Mouse (Mus musculus) forebrain, embryonic 15.5 days (tissue): ENCODE data around the gene Pink1. TPM values are rescaled to one million over a fixed set of nuclear protein-coding genes. Genes with fewer than 3 reads are reported as not detected.
"Not testable (repeated sequence)": the region's sequence is repeated elsewhere in the genome, so short reads cannot be mapped to it uniquely, and the experiment has no call there.

Source experiments
- ATAC-seq: fragments of 200-750 bp; cut with Nextera tagmentation; replicated peaks from 2 replicates; pipeline ENCODE4 v1.8.0; 2017; ENCODE audit warnings: mild to moderate bottlenecking, moderate TSS enrichment, moderate library complexity
- H3K27ac ChIP-seq: fragments of 300-500 bp; sonication (generic); replicated peaks from 2 replicates; pipeline ENCODE4 v1.5.1; 2015; ENCODE audit warnings: mild to moderate bottlenecking, inconsistent platforms
- H3K27me3 ChIP-seq: fragments of 300-500 bp; sonication (generic); 2 replicates; pipeline ENCODE4 v1.6.1; 2015; ENCODE audit warnings: inconsistent platforms
- H3K36me3 ChIP-seq: fragments of 300-500 bp; sonication (generic); 2 replicates; pipeline ENCODE4 v1.6.1; 2015; ENCODE audit warnings: mild to moderate bottlenecking, inconsistent platforms
- H3K4me1 ChIP-seq: fragments of 300-500 bp; sonication (generic); 2 replicates; pipeline ENCODE4 v1.6.1; 2015; ENCODE audit warnings: inconsistent platforms
- H3K4me2 ChIP-seq: fragments of 300-500 bp; sonication (generic); replicated peaks from 2 replicates; pipeline ENCODE4 v1.6.1; 2015; ENCODE audit warnings: mild to moderate bottlenecking, inconsistent platforms
- H3K4me3 ChIP-seq: fragments of 300-500 bp; sonication (generic); 2 replicates; pipeline ENCODE4 v1.5.1; 2015; ENCODE audit warnings: mild to moderate bottlenecking, inconsistent platforms
- H3K9ac ChIP-seq: fragments of 300-500 bp; sonication (generic); replicated peaks from 2 replicates; pipeline ENCODE4 v1.6.1; 2015; ENCODE audit warnings: mild to moderate bottlenecking, inconsistent platforms
- H3K9me3 ChIP-seq: fragments of 300-500 bp; sonication (generic); 2 replicates; pipeline ENCODE4 v1.6.1; 2016; ENCODE audit warnings: inconsistent platforms
- WGBS: fragments of 180-500 bp; shearing (Covaris S2); methylation state at CpG from one replicate; pipeline ENCODE4 v1.1.7; 2015; ENCODE audit warnings: mixed read lengths; 5-methylcytosine and 5-hydroxymethylcytosine counted together
- polyA plus RNA-seq: library from polyadenylated mRNA; unstranded; fragments of >200 nt; fragmentation: Nextera tagmentation; extraction: Ambion mirVana; gene quantifications from 2 replicates; pipeline ENCODE4 v1.2.1, GENCODE M21; 2015

The Pink1 gene
- polyA plus RNA-seq, 1 experiment from 2014 or later: 98.5 TPM

DNA sequence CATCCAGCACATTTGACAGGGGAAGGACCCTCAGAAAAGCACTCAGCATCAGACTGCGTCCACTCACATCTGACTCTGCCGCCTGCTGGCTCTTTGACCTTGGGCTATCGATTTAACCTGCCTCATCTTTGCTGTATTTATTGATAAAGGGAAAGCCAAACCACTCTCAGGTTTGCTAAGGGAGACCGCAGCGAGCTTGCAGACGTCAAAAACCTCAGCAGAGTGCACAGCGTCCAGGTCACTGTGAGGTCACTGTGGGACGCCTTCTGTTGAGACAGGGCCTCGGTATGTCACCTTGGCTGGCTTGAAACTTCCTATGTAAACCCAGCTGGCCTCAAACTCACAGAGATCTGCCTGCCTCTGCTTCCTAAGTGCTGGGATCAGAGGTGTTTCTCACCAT, 11.2 kb upstream of the Pink1 start:
- no peaks in the 10 kb centered on the region for H3K4me1 ChIP-seq
- no peak overlapping the region for H3K4me3 ChIP-seq
- no peaks in the 10 kb centered on the region for H3K9me3 ChIP-seq
- H3K27ac ChIP-seq: no peak overlapping the region
- 82% methylated on average over 9 of the region's 9 CpGs for WGBS
- no peak overlapping the region for H3K9ac ChIP-seq
- H3K36me3 ChIP-seq: no peaks in the 10 kb centered on the region
- no peak overlapping the region for H3K4me2 ChIP-seq
- ATAC-seq: no peak
- no peaks in the 10 kb centered on the region for H3K27me3 ChIP-seq

DNA sequence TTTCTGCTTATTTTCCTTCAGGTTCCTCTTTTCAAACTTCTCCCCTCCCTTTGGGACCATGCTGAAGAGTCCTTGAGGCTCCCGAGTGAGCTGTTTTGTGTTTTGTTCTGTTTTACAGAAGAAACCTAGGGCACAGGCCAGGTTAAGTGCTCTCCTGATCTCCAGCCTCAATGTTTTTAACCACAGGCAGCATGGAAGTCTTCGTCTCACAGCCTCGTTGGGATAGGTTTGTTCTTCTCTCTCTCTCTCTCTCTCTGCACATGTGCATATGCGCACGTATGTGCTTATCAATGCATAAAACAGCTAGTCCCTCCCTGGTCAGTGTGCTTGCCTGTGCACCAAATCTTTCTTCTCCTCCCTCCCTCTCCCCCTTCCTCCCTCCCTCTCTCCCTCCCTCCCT, 10.8 kb upstream of the Pink1 start:
- WGBS: 71% methylated on average over 5 of the region's 5 CpGs
- Histone ChIP-seq H3K9me3 (no peaks in the 10 kb centered on the region), H3K4me1 (no peaks in the 10 kb centered on the region), H3K27ac (no peak overlapping the region), H3K4me3 (no peak overlapping the region), H3K27me3 (no peaks in the 10 kb centered on the region), H3K9ac (no peak overlapping the region), H3K36me3 (no peaks in the 10 kb centered on the region), H3K4me2 (no peak overlapping the region)
- no peak for ATAC-seq

DNA sequence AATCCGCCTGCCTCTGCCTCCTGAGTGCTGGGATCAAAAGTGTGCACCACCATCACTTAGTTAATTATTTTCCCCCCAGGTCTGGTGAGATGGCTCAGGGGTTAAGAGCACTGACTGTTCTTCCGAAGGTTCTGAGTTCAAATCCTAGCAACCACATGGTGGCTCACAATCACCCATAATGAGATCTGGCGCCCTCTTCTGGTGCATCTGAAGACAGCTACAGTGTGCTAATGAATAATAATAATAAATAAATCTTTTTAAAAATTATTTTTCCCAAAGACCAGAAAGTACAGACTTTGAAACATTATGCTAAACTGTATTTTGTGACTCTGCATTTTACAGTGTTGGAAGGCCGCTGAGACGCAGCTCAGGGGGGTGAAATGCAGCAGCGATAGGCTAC, 9.5 kb upstream of the Pink1 start:
- H3K9me3 ChIP-seq: no peaks in the 10 kb centered on the region
- no peak overlapping the region for H3K27ac ChIP-seq
- H3K4me1 ChIP-seq: no peaks in the 10 kb centered on the region
- 86% methylated on average over 6 of the region's 6 CpGs for WGBS
- H3K4me2 ChIP-seq: no peak overlapping the region
- H3K9ac ChIP-seq: no peak overlapping the region
- peaks cover 6% of the 10 kb centered on the region for H3K27me3 ChIP-seq
- no peaks in the 10 kb centered on the region for H3K36me3 ChIP-seq
- no peak for ATAC-seq
- H3K4me3 ChIP-seq: no peak overlapping the region

DNA sequence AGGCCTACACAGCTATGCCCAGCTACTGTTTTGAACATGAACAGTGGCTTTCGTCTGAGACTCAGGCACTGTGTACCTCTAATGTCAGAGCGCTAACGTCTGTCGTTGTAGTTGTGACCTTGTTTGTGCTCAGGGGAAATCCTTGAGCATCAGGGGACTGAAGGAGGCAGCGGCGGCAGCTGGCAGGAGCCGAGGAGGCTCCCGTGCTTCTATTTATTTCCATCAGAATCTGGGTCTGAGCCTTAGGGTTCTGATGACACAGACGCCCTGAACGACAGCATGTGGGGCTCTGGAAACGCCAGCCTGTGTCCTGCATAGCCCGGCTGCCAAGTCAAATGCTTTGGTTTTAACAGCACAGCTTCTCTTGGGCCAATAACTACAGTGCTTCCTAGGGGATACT, 8.9 kb upstream of the Pink1 start:
- Histone ChIP-seq H3K4me3 (no peak overlapping the region), H3K27me3 (peaks cover 6% of the 10 kb centered on the region), H3K4me1 (no peaks in the 10 kb centered on the region), H3K4me2 (no peak overlapping the region), H3K36me3 (no peaks in the 10 kb centered on the region), H3K9me3 (no peaks in the 10 kb centered on the region), H3K27ac (no peak overlapping the region), H3K9ac (no peak overlapping the region)
- no peak for ATAC-seq
- WGBS: 88% methylated on average over 12 of the region's 12 CpGs

DNA sequence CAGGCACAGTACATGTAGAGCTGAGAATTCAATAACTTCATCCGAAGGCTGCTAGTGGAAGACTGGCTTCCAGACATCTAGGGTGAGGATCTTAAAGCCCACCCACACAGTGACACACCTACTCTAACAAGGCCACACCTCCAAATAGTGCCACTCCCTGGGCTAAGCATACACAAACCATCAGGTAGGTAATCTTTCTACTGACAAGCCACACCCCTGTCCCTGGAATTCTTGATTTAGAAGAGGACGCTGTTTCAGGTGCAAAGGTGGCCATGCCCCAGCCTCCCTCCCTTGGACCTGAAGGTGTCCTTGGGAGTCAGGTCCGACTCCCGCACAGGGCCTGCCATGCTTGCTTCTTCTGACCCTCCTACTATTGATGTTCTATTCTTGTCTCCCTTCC, 7.0 kb upstream of the Pink1 start:
- no peak overlapping the region for H3K27ac ChIP-seq
- peaks cover 6% of the 10 kb centered on the region for H3K27me3 ChIP-seq
- H3K4me3 ChIP-seq: no peak overlapping the region
- no peak overlapping the region for H3K9ac ChIP-seq
- peaks cover under 1% of the 10 kb centered on the region; the same call in 1 of the 2 replicates for H3K4me1 ChIP-seq
- WGBS: 90% methylated on average over 4 of the region's 4 CpGs
- ATAC-seq: no peak
- H3K36me3 ChIP-seq: no peaks in the 10 kb centered on the region
- no peak overlapping the region for H3K4me2 ChIP-seq
- H3K9me3 ChIP-seq: no peaks in the 10 kb centered on the region

DNA sequence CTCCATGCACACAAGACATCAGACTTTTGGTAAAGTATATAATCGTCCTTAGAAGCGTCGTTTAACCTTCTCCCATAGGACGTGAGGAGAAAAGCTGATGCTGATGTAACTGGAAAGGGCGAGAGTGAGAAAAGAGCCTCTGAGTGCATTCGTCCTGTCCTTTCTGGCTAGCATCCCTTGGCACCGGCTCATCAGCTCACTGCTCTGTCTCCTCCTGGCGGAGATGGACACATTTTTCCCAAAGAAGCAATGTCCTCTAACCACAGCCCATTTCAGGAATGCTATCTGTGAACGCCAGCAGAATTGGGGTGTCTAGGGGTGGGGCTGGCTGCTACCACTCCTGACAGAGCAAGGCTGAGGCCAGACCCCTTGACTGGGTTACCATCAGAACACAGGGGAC, 5.5 kb upstream of the Pink1 start:
- no peaks in the 10 kb centered on the region for H3K36me3 ChIP-seq
- peaks cover 5% of the 10 kb centered on the region; the same call in 1 of the 2 replicates for H3K4me1 ChIP-seq
- no peak overlapping the region for H3K4me3 ChIP-seq
- WGBS: 79% methylated on average over 9 of the region's 9 CpGs
- no peak for ATAC-seq
- H3K9me3 ChIP-seq: no peaks in the 10 kb centered on the region
- no peak overlapping the region for H3K9ac ChIP-seq
- H3K27me3 ChIP-seq: peaks cover 6% of the 10 kb centered on the region
- no peak overlapping the region for H3K27ac ChIP-seq
- no peak overlapping the region for H3K4me2 ChIP-seq

DNA sequence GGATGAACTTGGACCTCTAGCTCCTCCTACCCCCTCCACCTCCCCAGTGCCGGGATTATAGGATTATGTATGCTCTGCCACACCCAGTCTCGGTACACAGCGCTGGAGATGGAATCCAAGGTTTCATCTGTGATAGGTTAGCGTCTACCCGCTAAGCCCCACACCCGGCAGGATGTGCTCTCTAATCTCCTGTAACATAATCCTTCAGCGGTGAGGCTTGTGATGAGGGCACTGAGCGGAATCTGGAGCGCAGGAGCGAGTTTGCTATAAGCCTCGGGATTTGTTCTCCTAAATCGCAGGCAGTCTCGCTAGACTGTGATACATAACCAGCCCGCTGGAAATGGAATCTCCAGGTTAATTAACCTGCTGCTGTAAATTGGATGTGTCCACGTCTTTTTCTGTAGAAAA, 4.2 kb upstream of the Pink1 start:
- no peak overlapping the region for H3K9ac ChIP-seq
- H3K4me1 ChIP-seq: peaks cover 11% of the 10 kb centered on the region; the same call in 1 of the 2 replicates
- peaks cover 6% of the 10 kb centered on the region for H3K27me3 ChIP-seq
- no peaks in the 10 kb centered on the region for H3K36me3 ChIP-seq
- H3K4me3 ChIP-seq: no peak overlapping the region
- no peak overlapping the region for H3K4me2 ChIP-seq
- no peaks in the 10 kb centered on the region for H3K9me3 ChIP-seq
- no peak overlapping the region for H3K27ac ChIP-seq
- 14% methylated on average over 15 of the region's 15 CpGs for WGBS
- no peak for ATAC-seq

DNA sequence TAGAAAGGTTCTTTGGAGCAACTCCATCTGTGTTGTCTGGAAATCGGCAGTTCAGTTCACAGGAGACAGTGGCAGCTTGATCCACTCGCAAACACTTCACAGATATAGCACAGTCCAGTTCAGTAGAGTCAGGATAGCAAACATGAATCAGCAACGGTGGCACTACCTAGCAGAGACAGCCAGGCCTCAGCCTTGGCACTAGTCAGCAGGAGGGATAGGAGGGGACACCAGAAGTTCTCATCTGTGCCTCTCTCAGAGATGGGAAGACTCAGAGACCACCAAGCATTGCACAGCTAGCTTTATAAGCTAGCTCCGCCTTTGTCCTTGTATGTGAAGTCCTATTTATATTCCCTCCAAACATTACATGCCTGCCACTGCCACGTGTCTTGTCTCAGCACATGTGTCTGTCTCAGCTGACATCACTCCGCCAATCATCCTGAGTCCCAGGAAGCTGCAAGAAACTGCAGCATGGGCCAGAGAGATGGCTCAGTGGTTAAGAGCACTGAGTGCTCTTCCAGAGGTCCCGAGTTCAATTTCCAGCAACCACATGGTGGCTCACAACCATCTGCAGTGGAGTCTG, 1.9 kb upstream of the Pink1 start:
- H3K9ac ChIP-seq: no peak overlapping the region; the same call in 1 of the 2 replicates

DNA sequence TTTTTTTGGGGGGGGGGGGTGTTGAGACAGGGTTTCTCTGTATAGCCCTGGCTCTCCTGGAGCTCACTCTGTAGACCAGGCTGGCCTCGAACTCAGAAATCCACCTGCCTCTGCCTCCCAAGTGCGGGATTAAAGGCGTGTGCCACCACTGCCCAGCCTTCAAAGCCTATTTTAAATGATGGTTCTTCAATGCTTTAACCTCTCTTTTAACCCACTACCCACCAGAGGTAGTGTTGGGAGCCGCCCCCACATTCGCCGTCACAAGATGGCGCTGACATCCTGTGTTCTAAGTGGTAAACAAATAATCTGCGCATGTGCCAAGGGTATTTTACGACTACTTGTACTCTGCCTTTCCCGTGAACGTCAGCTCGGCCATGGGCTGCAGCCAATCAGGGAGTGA, 1.0 kb upstream of the Pink1 start:
- 65% methylated on average over 9 of the region's 12 CpGs for WGBS
- ATAC-seq: not testable (repeated sequence)

More for the DNA sequence above, 1.9 kb upstream of the Pink1 start:
- ATAC-seq: no peak
- peaks cover 6% of the 10 kb centered on the region for H3K27me3 ChIP-seq
- no peaks in the 10 kb centered on the region for H3K9me3 ChIP-seq
- H3K4me3 ChIP-seq: peak overlapping the region; percentile 27
- peaks cover 29% of the 10 kb centered on the region for H3K4me1 ChIP-seq
- H3K4me2 ChIP-seq: peak overlapping the region; percentile 39
- 70% methylated on average over 7 of the region's 7 CpGs for WGBS
- no peaks in the 10 kb centered on the region for H3K36me3 ChIP-seq
- H3K27ac ChIP-seq: peak overlapping the region; percentile 25; the same call in 1 of the 2 replicates

DNA sequence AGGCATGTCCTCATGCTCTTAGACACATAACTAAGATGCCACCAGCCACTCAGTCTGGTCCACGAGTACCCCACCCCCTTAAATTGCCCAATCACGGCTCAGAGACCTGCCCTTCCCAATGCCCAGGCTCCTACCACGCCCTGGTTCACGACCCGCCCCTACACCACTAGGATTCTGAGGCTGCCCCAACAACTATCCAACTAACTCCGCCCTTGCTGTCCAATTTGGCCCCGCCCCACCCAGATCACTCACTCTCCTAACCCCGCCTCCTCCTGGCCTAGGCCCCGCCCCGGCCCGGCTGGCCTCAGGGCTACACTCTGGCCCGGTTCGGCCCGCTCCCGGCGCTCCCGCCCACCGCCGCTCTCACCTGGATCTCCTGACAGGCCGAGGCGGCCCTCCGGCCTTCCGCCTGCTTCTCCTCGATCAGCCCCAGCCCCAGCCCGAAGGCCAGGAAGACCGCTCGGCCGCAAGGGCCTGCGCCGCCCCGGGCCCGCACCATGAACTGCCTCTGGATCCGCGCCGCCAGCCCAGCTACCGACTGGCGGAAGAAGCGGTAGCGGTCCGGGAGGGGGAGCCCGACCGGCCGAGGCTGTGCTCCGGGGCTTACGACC, 536 bp downstream of the Pink1 start:
- peak; percentile 86 for ATAC-seq
- H3K9ac ChIP-seq: peak overlapping the region; percentile 69
- H3K9me3 ChIP-seq: no peaks in the 10 kb centered on the region
- under 1% methylated on average over 44 of the region's 45 CpGs for WGBS
- no peaks in the 10 kb centered on the region; the same call in 1 of the 2 replicates for H3K27me3 ChIP-seq
- H3K4me3 ChIP-seq: peak overlapping the region; percentile 83
- peak overlapping the region; percentile 94 for H3K27ac ChIP-seq
- no peaks in the 10 kb centered on the region; the same call in 1 of the 2 replicates for H3K36me3 ChIP-seq
- H3K4me1 ChIP-seq: peaks cover 32% of the 10 kb centered on the region
- H3K4me2 ChIP-seq: peak overlapping the region; percentile 48

More for the DNA sequence above, 1.0 kb upstream of the Pink1 start:
- not testable (repeated sequence) for H3K4me3 ChIP-seq, H3K9ac ChIP-seq, H3K9me3 ChIP-seq, H3K36me3 ChIP-seq, H3K27me3 ChIP-seq, H3K4me2 ChIP-seq
- Histone ChIP-seq H3K4me1 (peaks cover 32% of the 10 kb centered on the region), H3K27ac (0 out of 2 replicates have a peak overlapping the region, but pooled peaks have one; percentile 55)

DNA sequence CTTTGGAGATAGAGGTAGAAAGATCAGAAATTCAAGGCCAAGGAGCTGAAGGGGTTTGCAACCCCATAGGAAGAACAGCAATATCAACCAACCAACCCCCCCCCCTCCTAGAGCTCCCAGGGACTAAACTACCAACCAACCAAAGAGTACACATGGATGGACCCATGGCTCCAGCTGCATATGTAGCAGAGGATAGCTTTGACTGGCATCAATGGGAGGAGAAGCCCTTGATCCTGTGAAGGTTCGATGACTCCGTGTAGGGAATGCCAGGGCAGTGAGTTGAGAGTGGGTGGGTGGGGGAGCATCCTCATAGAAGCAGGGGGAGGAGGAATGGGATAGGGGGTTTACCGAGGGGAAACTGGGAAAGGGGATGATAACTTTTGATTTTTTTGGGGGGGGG, 1.7 kb downstream of the Pink1 start:
- peaks cover 32% of the 10 kb centered on the region for H3K4me1 ChIP-seq
- 86% methylated on average over 3 of the region's 3 CpGs for WGBS
- H3K9me3 ChIP-seq: no peaks in the 10 kb centered on the region
- H3K4me2 ChIP-seq: no peak overlapping the region
- no peaks in the 10 kb centered on the region for H3K27me3 ChIP-seq
- no peak overlapping the region for H3K9ac ChIP-seq
- no peak overlapping the region for H3K27ac ChIP-seq
- ATAC-seq: no peak
- H3K4me3 ChIP-seq: no peak overlapping the region
- H3K36me3 ChIP-seq: peaks cover 4% of the 10 kb centered on the region

DNA sequence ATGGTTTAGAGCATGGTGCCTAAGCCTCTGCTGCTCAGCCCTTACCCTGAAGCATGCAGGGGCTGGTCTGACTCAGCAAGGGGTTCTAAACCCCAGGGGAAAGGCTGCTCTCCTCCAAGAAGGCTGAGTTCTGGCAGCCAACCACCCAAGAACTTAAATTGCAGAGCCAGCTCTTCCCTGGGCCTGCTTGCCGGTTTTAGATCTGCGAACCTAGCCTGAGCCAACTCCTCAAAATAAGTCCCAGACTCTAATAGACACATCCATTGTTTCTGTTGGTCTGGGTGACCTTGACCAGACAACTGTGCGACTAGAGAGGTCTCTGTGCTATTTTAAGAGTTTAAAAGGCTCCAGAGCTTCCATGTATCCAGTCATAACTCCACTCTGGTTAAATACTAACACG, 2.4 kb downstream of the Pink1 start:
- H3K9ac ChIP-seq: no peak overlapping the region
- H3K9me3 ChIP-seq: no peaks in the 10 kb centered on the region
- no peak for ATAC-seq
- peak overlapping the region; percentile 47; the same call in 1 of the 2 replicates for H3K27ac ChIP-seq
- 79% methylated on average over 4 of the region's 4 CpGs for WGBS
- peaks cover 32% of the 10 kb centered on the region for H3K4me1 ChIP-seq
- no peaks in the 10 kb centered on the region for H3K27me3 ChIP-seq
- peaks cover 4% of the 10 kb centered on the region for H3K36me3 ChIP-seq
- no peak overlapping the region for H3K4me3 ChIP-seq
- no peak overlapping the region for H3K4me2 ChIP-seq
